Mouse (Mus musculus) hindbrain, embryonic 12.5 days (tissue): Measurements from ENCODE around the gene Rundc3a. TPM values are rescaled to one million over a fixed set of nuclear protein-coding genes. Genes with fewer than 3 reads are reported as not detected.
"Not testable (repeated sequence)": the region's sequence is repeated elsewhere in the genome, so short reads cannot be mapped to it uniquely, and the experiment has no call there.

Experiments used
- ATAC-seq: fragments of 200-750 bp; cut with Nextera tagmentation; 2 replicates; pipeline ENCODE4 v1.8.0; 2017; ENCODE audit warnings: moderate TSS enrichment; ENCODE audit not compliant: low FRiP score
- H3K27ac ChIP-seq: fragments of 300-500 bp; sonication (generic); 2 replicates; pipeline ENCODE4 v1.5.1; 2016; ENCODE audit warnings: mild to moderate bottlenecking
- H3K27me3 ChIP-seq: fragments of 300-500 bp; sonication (generic); 2 replicates; pipeline ENCODE4 v1.6.1; 2016; ENCODE audit warnings: mild to moderate bottlenecking
- H3K36me3 ChIP-seq: fragments of 300-500 bp; sonication (generic); 2 replicates; pipeline ENCODE4 v1.6.1; 2016; ENCODE audit warnings: mild to moderate bottlenecking
- H3K4me1 ChIP-seq: fragments of 300-500 bp; sonication (generic); 2 replicates; pipeline ENCODE4 v1.6.1; 2016
- H3K4me2 ChIP-seq: fragments of 300-500 bp; sonication (generic); replicated peaks from 2 replicates; pipeline ENCODE4 v1.6.1; 2016; ENCODE audit warnings: mild to moderate bottlenecking
- H3K4me3 ChIP-seq: fragments of 300-500 bp; sonication (generic); 2 replicates; pipeline ENCODE4 v1.5.1; 2016; ENCODE audit warnings: mild to moderate bottlenecking
- H3K9ac ChIP-seq: fragments of 300-500 bp; sonication (generic); 2 replicates; pipeline ENCODE4 v1.6.1; 2016; ENCODE audit warnings: mild to moderate bottlenecking, moderate library complexity
- H3K9me3 ChIP-seq: fragments of 300-500 bp; sonication (generic); replicated peaks from 2 replicates; pipeline ENCODE4 v1.6.1; 2016; ENCODE audit warnings: mild to moderate bottlenecking
- WGBS: fragments of 180-500 bp; shearing (Covaris S2); methylation state at CpG from one replicate; pipeline ENCODE4 v1.1.7; 2016; 5-methylcytosine and 5-hydroxymethylcytosine counted together
- polyA plus RNA-seq: library from polyadenylated mRNA; unstranded; fragments of >200 nt; fragmentation: Nextera tagmentation; extraction: Ambion mirVana; gene quantifications from 2 replicates; pipeline ENCODE4 v1.2.1, GENCODE M21; 2016

Rundc3a gene
- polyA plus RNA-seq, 1 experiment from 2014 or later, result 125 TPM

DNA sequence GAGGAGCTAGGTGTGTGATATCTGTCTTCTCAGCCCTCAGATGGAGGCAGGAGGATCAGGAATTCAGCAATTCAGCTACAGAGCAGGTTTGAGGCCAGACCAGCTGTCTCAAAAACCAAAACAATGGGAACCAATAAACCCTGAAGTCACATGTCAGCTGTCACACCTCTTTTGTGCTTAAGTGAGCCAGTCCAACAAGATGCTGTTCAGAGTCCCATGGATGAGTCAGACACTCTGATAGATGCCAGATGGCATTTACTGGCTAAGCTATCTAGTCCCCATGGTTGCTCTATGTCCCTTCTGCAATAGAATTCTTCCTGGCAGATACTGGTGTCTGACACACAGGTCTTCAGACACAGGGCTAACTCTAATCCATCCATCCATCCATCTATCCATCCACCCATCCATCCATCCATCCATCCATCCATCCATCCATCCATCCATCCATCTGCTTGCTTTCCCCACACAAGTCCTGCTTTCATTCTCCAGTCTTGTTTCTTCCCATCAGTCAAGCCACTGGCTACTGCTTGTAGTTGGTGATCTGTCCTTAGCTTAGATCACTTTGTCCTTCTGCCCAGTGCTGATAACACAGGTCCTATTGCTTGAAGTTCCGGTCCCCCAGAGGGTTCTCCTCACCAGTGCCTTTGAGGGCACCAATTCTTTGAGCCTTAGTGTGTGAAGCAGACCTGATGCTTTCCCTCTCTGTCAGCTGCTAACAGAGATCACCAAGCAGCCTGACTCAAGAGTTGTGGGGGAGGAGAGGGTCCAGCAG lies 9.7 kb upstream of the Rundc3a start:
- 90% methylated on average over 1 of the region's 1 CpGs for WGBS
- Histone ChIP-seq H3K4me3 (no peak overlapping the region), H3K9ac (no peak overlapping the region), H3K27ac (no peak overlapping the region), H3K4me2 (no peak overlapping the region), H3K36me3 (no peaks in the 10 kb centered on the region), H3K9me3 (no peaks in the 10 kb centered on the region), H3K4me1 (no peaks in the 10 kb centered on the region), H3K27me3 (no peaks in the 10 kb centered on the region)
- ATAC-seq, result no peak

DNA sequence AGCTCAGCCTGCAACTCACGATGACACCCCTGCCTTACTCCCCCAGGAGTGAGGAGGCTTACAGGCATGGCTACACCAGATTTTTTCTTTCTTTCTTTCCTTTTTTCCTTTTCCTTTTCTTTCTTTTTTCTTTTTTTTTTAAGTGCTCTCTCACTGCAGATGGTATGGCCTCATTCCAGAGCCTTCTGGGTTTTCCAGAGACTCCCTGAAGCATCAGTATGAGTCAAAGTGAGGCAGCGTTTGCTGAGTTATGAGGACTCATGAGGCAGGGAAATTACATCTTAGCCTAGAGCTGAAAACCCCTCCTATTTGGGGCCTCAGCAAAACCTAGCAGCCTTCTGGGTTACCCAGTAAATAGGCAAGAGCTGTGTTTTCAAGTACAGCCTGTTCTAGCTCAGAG lies 8.8 kb upstream of the Rundc3a start:
- Histone ChIP-seq H3K9ac (no peak overlapping the region), H3K4me3 (no peak overlapping the region), H3K27me3 (no peaks in the 10 kb centered on the region), H3K27ac (no peak overlapping the region), H3K36me3 (no peaks in the 10 kb centered on the region), H3K4me2 (no peak overlapping the region), H3K9me3 (no peaks in the 10 kb centered on the region), H3K4me1 (no peaks in the 10 kb centered on the region)
- WGBS, result 81% methylated on average over 2 of the region's 2 CpGs
- ATAC-seq, result no peak

DNA sequence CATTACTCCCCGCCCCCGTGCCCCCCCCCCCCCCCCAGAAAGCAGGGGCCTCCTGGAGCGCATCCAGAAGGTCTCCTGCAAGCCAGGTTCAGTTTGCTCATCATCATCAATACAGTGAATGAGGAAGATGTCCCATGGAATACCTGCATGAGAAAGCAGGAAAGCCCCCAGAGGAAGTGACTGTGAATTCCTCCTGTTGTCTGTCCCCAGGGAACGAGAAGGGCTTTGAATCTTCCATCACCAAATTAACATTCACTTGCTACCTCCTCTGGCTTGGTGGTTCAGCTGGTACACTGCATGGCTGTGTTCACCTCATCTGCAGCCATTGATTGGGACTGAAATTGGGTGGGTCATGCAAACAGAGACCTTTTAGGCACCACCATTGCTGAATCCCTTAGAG lies 8.1 kb upstream of the Rundc3a start:
- WGBS, result 63% methylated on average over 4 of the region's 4 CpGs
- H3K4me3 ChIP-seq, result no peak overlapping the region
- H3K27me3 ChIP-seq, result no peaks in the 10 kb centered on the region
- no peak for ATAC-seq
- no peaks in the 10 kb centered on the region for H3K9me3 ChIP-seq
- H3K9ac ChIP-seq, result no peak overlapping the region
- H3K4me2 ChIP-seq, result no peak overlapping the region
- no peaks in the 10 kb centered on the region for H3K36me3 ChIP-seq
- no peak overlapping the region for H3K27ac ChIP-seq
- H3K4me1 ChIP-seq, result no peaks in the 10 kb centered on the region

DNA sequence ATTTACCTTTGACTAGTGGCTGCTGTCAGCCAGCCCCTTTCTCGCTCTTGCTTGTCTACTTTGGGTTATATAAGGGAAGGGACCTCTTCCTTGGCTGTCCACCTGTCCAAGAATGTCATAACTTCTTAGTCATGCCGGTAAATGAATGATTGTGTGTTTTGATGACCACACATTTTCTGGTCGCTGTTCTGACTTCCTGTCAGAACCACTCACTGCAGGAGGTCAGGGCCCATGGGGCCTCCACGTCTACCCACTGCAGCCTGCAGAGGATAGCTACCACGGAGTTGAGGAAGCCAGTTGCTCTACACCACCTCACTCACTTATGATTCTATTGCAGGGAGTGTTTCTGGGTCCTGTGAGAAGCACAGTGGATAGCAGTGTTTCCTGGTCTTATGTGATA lies 7.1 kb upstream of the Rundc3a start:
- 0 out of 2 replicates have a peak, but pooled peaks cover 4% of the 10 kb centered on the region for H3K27me3 ChIP-seq
- no peak for ATAC-seq
- no peak overlapping the region for H3K4me2 ChIP-seq
- no peaks in the 10 kb centered on the region for H3K4me1 ChIP-seq
- no peak overlapping the region for H3K27ac ChIP-seq
- H3K4me3 ChIP-seq, result no peak overlapping the region
- H3K36me3 ChIP-seq, result no peaks in the 10 kb centered on the region
- H3K9ac ChIP-seq, result no peak overlapping the region
- WGBS, result 68% methylated on average over 5 of the region's 5 CpGs
- H3K9me3 ChIP-seq, result no peaks in the 10 kb centered on the region

- WGBS, result 80% methylated on average over 4 of the region's 5 CpGs
- H3K9me3 ChIP-seq, ATAC-seq: not testable (repeated sequence)
Measured at GRCm38 (mm10) chr11:102389436-102389835, 3.8 kb upstream of the Rundc3a start.

DNA sequence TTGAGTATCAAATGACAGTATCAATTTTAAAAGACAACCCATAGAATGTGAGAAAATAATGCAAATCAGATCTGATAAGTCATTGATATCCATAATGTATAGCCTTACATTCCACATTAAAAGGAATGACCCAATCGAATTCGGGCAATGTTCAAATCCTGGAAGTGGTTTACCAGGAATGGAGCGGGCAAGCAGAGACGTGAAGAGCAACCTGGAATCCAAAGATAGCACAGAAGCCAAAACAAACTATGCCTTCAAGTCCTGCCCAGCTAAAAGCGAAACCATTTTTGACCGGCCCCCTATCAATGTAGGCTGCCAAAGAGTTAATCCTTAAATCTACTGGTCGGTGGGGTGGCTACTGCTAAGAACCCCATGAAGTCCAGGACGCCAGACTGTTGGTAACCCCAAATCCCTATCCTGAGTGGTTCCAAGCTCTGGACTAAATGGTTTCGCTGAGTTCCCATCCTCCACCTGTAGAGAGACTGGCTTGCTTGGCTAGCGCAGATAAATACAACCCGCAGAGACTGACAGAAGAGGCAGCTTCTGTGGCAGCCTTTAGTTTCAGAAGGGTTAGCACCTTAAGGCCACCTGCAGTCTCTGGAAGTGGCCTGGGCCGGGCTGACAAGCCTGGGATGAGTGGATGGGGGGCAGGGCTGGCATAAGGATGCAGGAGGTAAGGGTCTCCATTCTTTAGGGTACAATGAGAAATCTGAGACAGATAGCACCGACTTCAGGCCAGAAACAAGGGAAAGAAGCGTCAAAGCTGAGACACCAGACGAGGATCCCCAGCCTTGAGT lies 564 bp upstream of the Rundc3a start:
- Histone ChIP-seq H3K9me3 (no peaks in the 10 kb centered on the region), H3K4me3 (peak overlapping the region; percentile 76), H3K36me3 (no peaks in the 10 kb centered on the region), H3K9ac (peak overlapping the region; percentile 87), H3K4me2 (peak overlapping the region; percentile 62), H3K4me1 (peaks cover 49% of the 10 kb centered on the region), H3K27ac (peak overlapping the region; percentile 95), H3K27me3 (peaks cover 5% of the 10 kb centered on the region)
- 18% methylated on average over 15 of the region's 15 CpGs for WGBS
- peak; percentile 49 for ATAC-seq

More at GRCm38 (mm10) chr11:102389436-102389835, 3.8 kb upstream of the Rundc3a start:
- H3K27ac ChIP-seq, H3K4me2 ChIP-seq, H3K9ac ChIP-seq, H3K4me3 ChIP-seq, H3K36me3 ChIP-seq, H3K27me3 ChIP-seq: not testable (repeated sequence)
- peaks cover 17% of the 10 kb centered on the region for H3K4me1 ChIP-seq

- peak overlapping the region; percentile 76 for H3K4me3 ChIP-seq
- H3K9me3 ChIP-seq, result no peaks in the 10 kb centered on the region
- peak overlapping the region; percentile 87 for H3K9ac ChIP-seq
- peaks cover 60% of the 10 kb centered on the region for H3K4me1 ChIP-seq
- 8% methylated on average over 17 of the region's 17 CpGs for WGBS
- no peaks in the 10 kb centered on the region for H3K36me3 ChIP-seq
- ATAC-seq, result peak; percentile 58
- H3K4me2 ChIP-seq, result peak overlapping the region; percentile 62
- peaks cover 15% of the 10 kb centered on the region for H3K27me3 ChIP-seq
- H3K27ac ChIP-seq, result peak overlapping the region; percentile 95
Measured at GRCm38 (mm10) chr11:102393719-102394420, 667 bp downstream of the Rundc3a start.

DNA sequence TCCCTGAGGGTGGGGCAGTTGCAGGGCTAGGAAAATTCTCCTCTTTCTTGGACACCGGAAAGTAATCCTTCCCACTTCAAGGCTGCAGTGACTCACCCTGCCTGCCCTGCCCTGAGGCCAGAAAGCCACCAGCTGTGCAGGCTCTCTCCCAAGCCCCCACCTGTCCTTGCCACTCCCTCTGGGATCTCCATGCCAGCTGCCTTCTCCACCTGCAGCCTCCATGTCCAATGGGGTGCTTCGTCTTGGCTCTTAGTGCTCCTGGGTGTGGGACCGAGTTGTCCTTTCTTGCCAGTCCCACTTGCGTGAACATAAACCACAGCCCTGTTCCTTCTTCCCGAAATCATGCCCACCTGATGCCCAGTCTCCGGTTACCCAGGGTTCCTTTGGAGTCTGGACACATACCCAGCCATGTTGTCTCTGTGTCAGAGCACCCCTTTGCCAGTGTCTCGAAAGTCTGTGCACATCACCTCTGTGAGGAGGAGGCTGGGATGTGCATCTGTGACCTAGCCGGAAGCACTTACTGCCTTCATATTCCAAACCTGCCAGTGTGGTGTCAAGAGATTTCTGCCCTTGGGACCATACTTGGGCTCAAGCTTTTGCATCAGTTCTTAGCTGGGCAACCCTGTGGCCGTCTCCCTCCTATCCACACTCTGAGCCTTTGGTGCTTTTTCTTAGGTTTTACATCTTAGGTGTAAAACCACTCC lies 1.4 kb downstream of the Rundc3a start:
- peak overlapping the region; percentile 87 for H3K9ac ChIP-seq
- peaks cover 22% of the 10 kb centered on the region for H3K27me3 ChIP-seq
- peak overlapping the region; percentile 62 for H3K4me2 ChIP-seq
- ATAC-seq, result no peak
- H3K4me3 ChIP-seq, result peak overlapping the region; percentile 76
- no peaks in the 10 kb centered on the region for H3K9me3 ChIP-seq
- H3K27ac ChIP-seq, result peak overlapping the region; percentile 95
- no peaks in the 10 kb centered on the region for H3K36me3 ChIP-seq
- WGBS, result 71% methylated on average over 9 of the region's 9 CpGs
- H3K4me1 ChIP-seq, result peaks cover 67% of the 10 kb centered on the region

DNA sequence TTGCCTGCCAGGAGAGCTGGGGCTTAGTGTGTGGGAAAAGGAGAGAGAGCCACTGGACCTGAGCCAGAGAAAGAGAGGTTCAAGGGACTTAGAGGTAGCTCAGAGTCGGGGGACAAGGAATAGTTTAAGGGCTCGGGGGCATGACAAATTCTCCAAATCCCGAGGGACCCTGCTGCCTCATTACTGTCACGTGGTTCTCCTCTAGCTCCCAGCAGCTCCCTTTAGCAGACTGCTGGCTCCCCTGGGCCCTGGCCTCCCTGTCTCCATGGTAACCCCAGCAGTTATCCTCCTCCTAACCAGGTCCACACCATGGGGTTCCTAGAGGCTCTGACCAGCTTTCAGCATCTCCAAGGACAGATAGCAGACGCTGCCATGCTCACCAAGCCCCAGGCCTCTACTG lies 2.0 kb downstream of the Rundc3a start:
- peaks cover 29% of the 10 kb centered on the region for H3K27me3 ChIP-seq
- peaks cover 4% of the 10 kb centered on the region; the same call in 1 of the 2 replicates for H3K36me3 ChIP-seq
- peak overlapping the region; percentile 95 for H3K27ac ChIP-seq
- H3K9me3 ChIP-seq, result no peaks in the 10 kb centered on the region
- ATAC-seq, result peak; percentile 41
- WGBS, result 2% methylated on average over 5 of the region's 5 CpGs
- peak overlapping the region; percentile 76 for H3K4me3 ChIP-seq
- H3K4me1 ChIP-seq, result peaks cover 74% of the 10 kb centered on the region
- H3K9ac ChIP-seq, result peak overlapping the region; percentile 87
- peak overlapping the region; percentile 62 for H3K4me2 ChIP-seq

DNA sequence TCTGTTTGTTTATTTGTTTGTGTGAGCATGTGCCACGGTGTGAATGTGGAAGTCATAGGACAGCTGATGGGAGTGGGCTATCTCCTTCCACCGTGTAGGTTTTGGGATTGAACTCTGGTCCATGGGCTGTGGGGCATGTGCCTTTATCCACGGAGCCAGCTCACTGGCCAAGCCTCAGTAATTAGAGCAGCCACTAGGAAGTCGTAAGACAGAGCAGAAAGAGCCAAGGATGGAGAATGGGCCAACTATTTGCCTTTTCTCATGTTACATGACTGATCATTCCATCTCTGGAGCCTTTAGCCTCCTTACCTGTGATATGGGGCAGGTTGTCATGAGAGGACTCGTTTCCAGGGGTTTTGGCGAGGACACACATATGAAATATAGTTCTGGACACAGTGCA lies 3.1 kb downstream of the Rundc3a start:
- Histone ChIP-seq H3K4me2 (peak overlapping the region; percentile 62), H3K4me1 (peaks cover 80% of the 10 kb centered on the region), H3K27ac (peak overlapping the region; percentile 95; the same call in 1 of the 2 replicates), H3K4me3 (peak overlapping the region; percentile 76), H3K9ac (peak overlapping the region; percentile 87), H3K27me3 (peaks cover 34% of the 10 kb centered on the region), H3K9me3 (no peaks in the 10 kb centered on the region), H3K36me3 (peaks cover 14% of the 10 kb centered on the region)
- WGBS, result 65% methylated on average over 6 of the region's 6 CpGs
- no peak for ATAC-seq

- peak overlapping the region; percentile 45; the same call in 1 of the 2 replicates for H3K9ac ChIP-seq
- H3K27ac ChIP-seq, result peak overlapping the region; percentile 95; the same call in 1 of the 2 replicates
- 70% methylated on average over 7 of the region's 7 CpGs for WGBS
Measured at GRCm38 (mm10) chr11:102396671-102397141, 3.5 kb downstream of the Rundc3a start.

More at GRCm38 (mm10) chr11:102396671-102397141, 3.5 kb downstream of the Rundc3a start:
- peaks cover 34% of the 10 kb centered on the region for H3K27me3 ChIP-seq
- peak overlapping the region; percentile 76 for H3K4me3 ChIP-seq
- ATAC-seq, result no peak
- H3K36me3 ChIP-seq, result peaks cover 18% of the 10 kb centered on the region
- H3K9me3 ChIP-seq, result no peaks in the 10 kb centered on the region
- H3K4me1 ChIP-seq, result peaks cover 83% of the 10 kb centered on the region
- peak overlapping the region; percentile 62 for H3K4me2 ChIP-seq
